Mouse (Mus musculus) pancreas, adult 10 weeks (tissue): ENCODE results near the gene Nodal. TPM values are rescaled to one million over a fixed set of nuclear protein-coding genes. Genes with fewer than 3 reads are reported as not detected.

Experiments
- polyA plus RNA-seq: library from polyadenylated mRNA; stranded (reverse); fragments of 350-450 nt; fragmentation: Illumina TruSeq; extraction: RNeasy Lipid Tissue Mini Kit (QIAGEN cat#74804); gene quantifications from one replicate; pipeline ENCODE4 v1.2.3, GENCODE M21; 2015; ENCODE audit warnings: low read depth, low replicate concordance; ENCODE audit not compliant: insufficient read depth

The Nodal gene
- polyA plus RNA-seq, result not detected

DNA sequence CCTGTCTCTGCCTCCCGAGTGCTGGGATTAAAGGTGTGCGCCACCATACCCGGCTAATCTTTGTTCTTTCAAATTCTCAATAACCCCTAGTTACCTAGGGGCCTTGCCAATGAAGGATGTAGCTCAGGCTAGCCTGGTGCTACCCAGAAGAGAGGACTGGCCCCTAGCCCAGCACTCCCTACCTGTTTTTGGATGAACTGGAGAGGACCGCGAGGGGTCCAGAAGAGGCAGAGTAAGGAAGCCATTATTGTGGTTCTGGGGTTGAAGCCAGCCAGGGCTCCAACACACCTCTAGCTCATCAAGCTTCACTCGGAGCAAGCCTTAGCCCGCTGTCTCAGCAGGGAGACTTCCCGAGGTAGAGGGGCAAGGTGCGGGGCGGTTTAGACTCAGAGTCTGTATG lies at the start of gene Nodal:
Gene Nodal (plus strand): TSS at position 301 of the 400 bp plus-strand sequence.

GRCm38 (mm10) chr10:61383021-61383714 lies 34.6 kb upstream of the Nodal start, which contains the start of gene Pald1:
TSS of gene Pald1 (minus strand) at chr10:61383530.

DNA sequence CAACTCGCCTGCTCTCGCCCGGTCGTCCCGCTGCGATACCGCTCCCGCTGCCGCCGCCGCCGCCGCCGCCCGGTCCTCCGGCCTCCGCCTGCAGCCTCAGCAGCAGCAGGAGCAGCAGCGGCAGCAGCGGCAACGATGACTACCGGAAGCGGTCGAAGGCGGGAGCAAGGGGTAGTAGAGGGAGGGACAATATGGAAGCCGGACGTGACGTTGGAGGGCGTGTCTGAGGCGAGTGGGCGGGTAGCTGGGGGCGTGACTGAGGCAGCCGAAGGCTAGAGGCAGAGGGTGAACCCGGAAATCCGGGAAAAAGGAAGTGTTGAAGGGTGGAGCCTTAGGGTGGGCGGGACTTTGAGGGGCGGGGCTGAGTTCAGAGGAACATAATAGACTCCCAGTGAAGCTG lies 34.9 kb downstream of the Nodal start, which contains the start of gene Eif4ebp2:
Gene Eif4ebp2 (minus strand): TSS at position 17 of the 400 bp plus-strand sequence.

Other genes starting within 250 kb of the Nodal start
- not detected for gene Tbata, start 246.0 kb upstream of the Nodal start, polyA plus RNA-seq
- 0.42 TPM for gene Adamts14, start 144.5 kb upstream of the Nodal start, polyA plus RNA-seq
- gene Prf1, start 120.1 kb upstream of the Nodal start, polyA plus RNA-seq, result not detected
- 3.5 TPM for gene Pald1, start 34.4 kb upstream of the Nodal start, polyA plus RNA-seq
- 18.4 TPM for gene Eif4ebp2, start 34.7 kb downstream of the Nodal start, polyA plus RNA-seq
- 1.2 TPM for gene Lrrc20, start 57.8 kb downstream of the Nodal start, polyA plus RNA-seq
- gene Npffr1, start 177.5 kb downstream of the Nodal start, polyA plus RNA-seq, result not detected
- 10.8 TPM for gene Ppa1, start 230.6 kb downstream of the Nodal start, polyA plus RNA-seq